Mouse (Mus musculus) forebrain, embryonic 15.5 days (tissue): ENCODE measurements around the gene Omp. TPM values are rescaled to one million over a fixed set of nuclear protein-coding genes. Genes with fewer than 3 reads are reported as not detected.
A peak's percentile ranks its signal among the peaks of the same experiment; 100 is the strongest.

Source experiments
- ATAC-seq: fragments of 200-750 bp; cut with Nextera tagmentation; replicated peaks from 2 replicates; pipeline ENCODE4 v1.8.0; 2017; ENCODE audit warnings: mild to moderate bottlenecking, moderate TSS enrichment, moderate library complexity
- H3K27ac ChIP-seq: fragments of 300-500 bp; sonication (generic); replicated peaks from 2 replicates; pipeline ENCODE4 v1.5.1; 2015; ENCODE audit warnings: mild to moderate bottlenecking, inconsistent platforms
- H3K27me3 ChIP-seq: fragments of 300-500 bp; sonication (generic); 2 replicates; pipeline ENCODE4 v1.6.1; 2015; ENCODE audit warnings: inconsistent platforms
- H3K36me3 ChIP-seq: fragments of 300-500 bp; sonication (generic); 2 replicates; pipeline ENCODE4 v1.6.1; 2015; ENCODE audit warnings: mild to moderate bottlenecking, inconsistent platforms
- H3K4me1 ChIP-seq: fragments of 300-500 bp; sonication (generic); 2 replicates; pipeline ENCODE4 v1.6.1; 2015; ENCODE audit warnings: inconsistent platforms
- H3K4me2 ChIP-seq: fragments of 300-500 bp; sonication (generic); replicated peaks from 2 replicates; pipeline ENCODE4 v1.6.1; 2015; ENCODE audit warnings: mild to moderate bottlenecking, inconsistent platforms
- H3K4me3 ChIP-seq: fragments of 300-500 bp; sonication (generic); 2 replicates; pipeline ENCODE4 v1.5.1; 2015; ENCODE audit warnings: mild to moderate bottlenecking, inconsistent platforms
- H3K9ac ChIP-seq: fragments of 300-500 bp; sonication (generic); replicated peaks from 2 replicates; pipeline ENCODE4 v1.6.1; 2015; ENCODE audit warnings: mild to moderate bottlenecking, inconsistent platforms
- H3K9me3 ChIP-seq: fragments of 300-500 bp; sonication (generic); 2 replicates; pipeline ENCODE4 v1.6.1; 2016; ENCODE audit warnings: inconsistent platforms
- WGBS: fragments of 180-500 bp; shearing (Covaris S2); methylation state at CpG from one replicate; pipeline ENCODE4 v1.1.7; 2015; ENCODE audit warnings: mixed read lengths; 5-methylcytosine and 5-hydroxymethylcytosine counted together
- polyA plus RNA-seq: library from polyadenylated mRNA; unstranded; fragments of >200 nt; fragmentation: Nextera tagmentation; extraction: Ambion mirVana; gene quantifications from 2 replicates; pipeline ENCODE4 v1.2.1, GENCODE M21; 2015

Omp gene
- polyA plus RNA-seq, 1 experiment from 2014 or later: 0.46 TPM

- no peak overlapping the region for H3K9ac ChIP-seq
- 0 out of 2 replicates have a peak, but pooled peaks cover 3% of the 10 kb centered on the region for H3K36me3 ChIP-seq
- H3K9me3 ChIP-seq: no peaks in the 10 kb centered on the region
- 37% methylated on average over 5 of the region's 5 CpGs for WGBS
- ATAC-seq: no peak
- H3K4me1 ChIP-seq: peaks cover 2% of the 10 kb centered on the region; the same call in 1 of the 2 replicates
- no peaks in the 10 kb centered on the region for H3K27me3 ChIP-seq
- no peak overlapping the region for H3K4me2 ChIP-seq
- no peak overlapping the region for H3K27ac ChIP-seq
- H3K4me3 ChIP-seq: no peak overlapping the region
Measured at GRCm38 (mm10) chr7:98125473-98125872, 19.8 kb downstream of the Omp start.

- no peaks in the 10 kb centered on the region for H3K9me3 ChIP-seq
- no peak for ATAC-seq
- H3K4me3 ChIP-seq: no peak overlapping the region
- 74% methylated on average over 5 of the region's 5 CpGs for WGBS
- no peak overlapping the region for H3K9ac ChIP-seq
- no peak overlapping the region for H3K4me2 ChIP-seq
- H3K36me3 ChIP-seq: 0 out of 2 replicates have a peak, but pooled peaks cover 3% of the 10 kb centered on the region
- no peaks in the 10 kb centered on the region for H3K27me3 ChIP-seq
- H3K4me1 ChIP-seq: peaks cover 3% of the 10 kb centered on the region; the same call in 1 of the 2 replicates
- no peak overlapping the region for H3K27ac ChIP-seq
Measured at GRCm38 (mm10) chr7:98124701-98125100, 20.6 kb downstream of the Omp start.

DNA sequence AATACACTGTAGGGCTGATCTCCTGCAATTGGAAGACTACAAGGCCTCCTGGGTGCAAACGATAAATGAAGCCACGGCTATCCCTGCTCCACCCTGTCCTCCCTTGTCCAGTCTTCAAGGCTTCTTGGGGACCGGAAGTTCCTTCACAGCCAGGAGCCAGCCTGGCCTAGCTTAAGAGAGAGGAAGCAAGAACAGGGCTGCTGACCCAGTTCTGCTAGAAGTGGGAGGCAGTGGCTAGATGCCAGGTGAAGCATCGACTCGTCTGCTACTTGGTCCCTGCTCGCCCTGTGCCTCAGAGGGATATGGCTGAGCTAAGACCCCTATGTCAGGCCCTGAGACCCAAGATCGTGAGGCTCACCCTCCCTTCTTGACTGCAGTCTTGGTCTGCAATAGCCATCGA, 23.6 kb downstream of the Omp start:
- no peak for ATAC-seq
- Histone ChIP-seq H3K4me2 (no peak overlapping the region), H3K9ac (no peak overlapping the region), H3K27ac (no peak overlapping the region), H3K9me3 (no peaks in the 10 kb centered on the region), H3K4me1 (peaks cover 3% of the 10 kb centered on the region; the same call in 1 of the 2 replicates), H3K4me3 (no peak overlapping the region), H3K36me3 (no peaks in the 10 kb centered on the region), H3K27me3 (no peaks in the 10 kb centered on the region)
- WGBS: 84% methylated on average over 8 of the region's 8 CpGs

- Histone ChIP-seq H3K4me3 (no peak overlapping the region), H3K9ac (no peak overlapping the region), H3K4me1 (peaks cover 3% of the 10 kb centered on the region; the same call in 1 of the 2 replicates), H3K27ac (no peak overlapping the region), H3K27me3 (no peaks in the 10 kb centered on the region), H3K9me3 (no peaks in the 10 kb centered on the region), H3K4me2 (no peak overlapping the region), H3K36me3 (no peaks in the 10 kb centered on the region)
- no peak for ATAC-seq
- 89% methylated on average over 3 of the region's 3 CpGs for WGBS
Measured at GRCm38 (mm10) chr7:98121241-98121640, 24.1 kb downstream of the Omp start.

GRCm38 (mm10) chr7:98120325-98120724, 25.0 kb downstream of the Omp start:
- Histone ChIP-seq H3K4me3 (peak overlapping the region; percentile 19), H3K27ac (no peak overlapping the region), H3K4me1 (peaks cover 3% of the 10 kb centered on the region; the same call in 1 of the 2 replicates), H3K36me3 (no peaks in the 10 kb centered on the region), H3K27me3 (no peaks in the 10 kb centered on the region), H3K9ac (no peak overlapping the region), H3K4me2 (peak overlapping the region; percentile 39), H3K9me3 (no peaks in the 10 kb centered on the region)
- 11% methylated on average over 7 of the region's 7 CpGs for WGBS
- peak; percentile 84 for ATAC-seq

DNA sequence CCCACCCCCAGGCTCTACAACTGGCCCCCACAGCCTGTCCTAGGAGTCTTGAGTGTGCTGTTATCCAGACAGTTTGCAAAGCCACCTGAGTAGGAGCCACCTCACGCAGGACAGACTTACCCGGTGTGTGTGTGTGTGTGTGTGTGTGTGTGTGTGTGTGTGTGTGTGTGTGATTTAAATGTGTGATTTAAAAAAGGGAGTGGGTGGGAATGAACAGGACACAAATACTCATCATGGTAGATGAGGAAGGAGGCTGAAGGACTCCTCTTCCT, 25.4 kb downstream of the Omp start:
- peaks cover 3% of the 10 kb centered on the region; the same call in 1 of the 2 replicates for H3K4me1 ChIP-seq
- peak; percentile 27; the same call in 1 of the 2 replicates for ATAC-seq
- no peaks in the 10 kb centered on the region for H3K9me3 ChIP-seq
- no peaks in the 10 kb centered on the region for H3K36me3 ChIP-seq
- no peak overlapping the region for H3K4me3 ChIP-seq
- no peak overlapping the region for H3K9ac ChIP-seq
- H3K27ac ChIP-seq: no peak overlapping the region
- no peak overlapping the region for H3K4me2 ChIP-seq
- 78% methylated on average over 2 of the region's 2 CpGs for WGBS
- H3K27me3 ChIP-seq: no peaks in the 10 kb centered on the region

DNA sequence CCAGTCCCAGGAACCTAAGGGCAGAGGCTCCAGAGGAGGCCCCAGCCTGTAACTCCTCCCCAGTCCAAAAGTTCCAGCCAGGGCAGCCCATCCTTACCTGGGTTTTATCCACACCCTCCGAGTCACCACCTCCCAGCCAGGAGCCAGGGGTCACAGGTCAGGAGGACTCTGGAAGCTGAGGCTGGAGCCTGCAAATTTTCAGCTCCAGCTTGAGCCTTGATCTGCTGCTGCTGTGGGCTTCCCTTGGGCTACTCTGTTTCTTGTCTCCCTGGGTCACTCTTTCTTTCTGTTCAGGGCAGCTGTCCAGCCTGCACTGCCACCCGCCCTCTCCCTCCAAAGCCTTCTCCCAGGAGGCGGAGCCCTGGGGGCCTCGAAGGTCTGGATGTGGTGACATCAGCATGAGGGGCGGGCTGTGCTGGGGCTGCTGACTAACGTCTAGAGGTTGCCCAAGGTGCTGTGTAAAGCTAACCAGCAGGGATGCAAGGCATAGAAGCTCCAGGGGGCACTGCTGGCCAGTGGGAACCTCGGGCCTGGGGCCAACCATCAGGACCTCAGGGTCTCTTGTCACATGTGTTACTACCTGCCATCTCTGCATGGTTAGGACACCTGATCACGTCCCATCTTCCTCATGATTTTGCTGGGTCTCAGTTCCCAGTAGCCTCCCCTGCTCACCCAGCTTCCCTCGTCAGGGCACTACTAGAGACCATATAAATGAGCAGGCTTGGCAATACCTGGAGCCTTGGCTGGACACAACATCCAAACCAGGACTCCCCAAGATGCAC, 25.9 kb downstream of the Omp start, which contains the start of gene Myo7a:
Gene Myo7a, minus strand, starts transcription at position 346 of the 782 bp plus-strand sequence.
- Histone ChIP-seq H3K27ac (no peak within 1 kb of the TSS), H3K36me3 (no peaks in the 10 kb centered on the region), H3K4me2 (peak within 1 kb of the TSS; percentile 39), H3K27me3 (no peaks in the 10 kb centered on the region), H3K4me1 (peaks cover 3% of the 10 kb centered on the region; the same call in 1 of the 2 replicates), H3K9ac (no peak within 1 kb of the TSS), H3K4me3 (peak within 1 kb of the TSS; percentile 19), H3K9me3 (no peaks in the 10 kb centered on the region)
- 31% methylated on average over 9 of the region's 9 CpGs for WGBS
- peak; percentile 17; the same call in 1 of the 2 replicates for ATAC-seq

GRCm38 (mm10) chr7:98117012-98117660, 28.2 kb downstream of the Omp start:
- H3K27ac ChIP-seq: no peak overlapping the region
- no peak overlapping the region for H3K4me3 ChIP-seq
- H3K9ac ChIP-seq: no peak overlapping the region
- no peak for ATAC-seq
- H3K4me2 ChIP-seq: no peak overlapping the region
- peaks cover 3% of the 10 kb centered on the region; the same call in 1 of the 2 replicates for H3K4me1 ChIP-seq
- WGBS: 63% methylated on average over 11 of the region's 11 CpGs
- no peaks in the 10 kb centered on the region for H3K27me3 ChIP-seq
- H3K9me3 ChIP-seq: no peaks in the 10 kb centered on the region
- H3K36me3 ChIP-seq: no peaks in the 10 kb centered on the region

- H3K9me3 ChIP-seq: no peaks in the 10 kb centered on the region
- no peak overlapping the region for H3K4me3 ChIP-seq
- H3K4me2 ChIP-seq: no peak overlapping the region
- no peak overlapping the region for H3K27ac ChIP-seq
- peaks cover 5% of the 10 kb centered on the region for H3K4me1 ChIP-seq
- 74% methylated on average over 6 of the region's 6 CpGs for WGBS
- no peak for ATAC-seq
- H3K27me3 ChIP-seq: 0 out of 2 replicates have a peak, but pooled peaks cover 5% of the 10 kb centered on the region
- H3K9ac ChIP-seq: no peak overlapping the region
- no peaks in the 10 kb centered on the region for H3K36me3 ChIP-seq
Measured at GRCm38 (mm10) chr7:98114656-98115055, 30.6 kb downstream of the Omp start.

GRCm38 (mm10) chr7:98111233-98111632, 34.1 kb downstream of the Omp start:
- 4% methylated on average over 25 of the region's 25 CpGs for WGBS
- 0 out of 2 replicates have a peak, but pooled peaks cover 5% of the 10 kb centered on the region for H3K27me3 ChIP-seq
- no peak overlapping the region for H3K4me3 ChIP-seq
- no peaks in the 10 kb centered on the region for H3K9me3 ChIP-seq
- ATAC-seq: no peak
- no peak overlapping the region for H3K27ac ChIP-seq
- H3K4me1 ChIP-seq: peaks cover 5% of the 10 kb centered on the region
- H3K4me2 ChIP-seq: peak overlapping the region; percentile 26
- no peak overlapping the region for H3K9ac ChIP-seq
- no peaks in the 10 kb centered on the region for H3K36me3 ChIP-seq

DNA sequence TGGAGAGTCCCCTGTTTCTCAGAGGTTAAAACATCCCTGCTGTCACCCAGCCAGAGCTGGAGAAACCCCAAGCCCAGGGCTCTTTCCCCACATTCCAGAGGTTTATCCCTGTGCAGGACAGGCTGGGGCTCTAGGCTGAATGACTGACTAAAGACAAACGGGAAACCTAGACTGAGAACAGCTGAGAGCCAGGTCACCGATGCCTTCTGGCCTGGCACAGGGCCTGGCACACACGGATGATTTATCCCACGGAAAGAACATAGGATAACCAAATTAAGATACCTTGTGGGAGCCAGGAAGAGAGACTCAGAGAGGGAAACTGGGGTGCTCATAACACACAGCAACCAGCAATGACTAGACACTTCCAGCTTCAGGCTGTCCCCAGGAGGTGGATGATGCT, 35.5 kb downstream of the Omp start:
- Histone ChIP-seq H3K4me3 (no peak overlapping the region), H3K27ac (no peak overlapping the region), H3K4me2 (no peak overlapping the region), H3K9me3 (no peaks in the 10 kb centered on the region), H3K36me3 (no peaks in the 10 kb centered on the region), H3K9ac (no peak overlapping the region), H3K4me1 (peaks cover 5% of the 10 kb centered on the region), H3K27me3 (0 out of 2 replicates have a peak, but pooled peaks cover 5% of the 10 kb centered on the region)
- no peak for ATAC-seq
- 72% methylated on average over 4 of the region's 4 CpGs for WGBS

- H3K9me3 ChIP-seq: no peaks in the 10 kb centered on the region
- H3K27me3 ChIP-seq: 0 out of 2 replicates have a peak, but pooled peaks cover 5% of the 10 kb centered on the region
- H3K4me3 ChIP-seq: no peak overlapping the region
- H3K27ac ChIP-seq: no peak overlapping the region
- 87% methylated on average over 16 of the region's 16 CpGs for WGBS
- peaks cover 5% of the 10 kb centered on the region for H3K4me1 ChIP-seq
- H3K36me3 ChIP-seq: no peaks in the 10 kb centered on the region
- no peak overlapping the region for H3K9ac ChIP-seq
- no peak overlapping the region for H3K4me2 ChIP-seq
- no peak for ATAC-seq
Measured at GRCm38 (mm10) chr7:98108636-98109430, 36.5 kb downstream of the Omp start.
